11 mouse cellular contexts compared by ENCODE assay signal in the genomic region with DNA sequence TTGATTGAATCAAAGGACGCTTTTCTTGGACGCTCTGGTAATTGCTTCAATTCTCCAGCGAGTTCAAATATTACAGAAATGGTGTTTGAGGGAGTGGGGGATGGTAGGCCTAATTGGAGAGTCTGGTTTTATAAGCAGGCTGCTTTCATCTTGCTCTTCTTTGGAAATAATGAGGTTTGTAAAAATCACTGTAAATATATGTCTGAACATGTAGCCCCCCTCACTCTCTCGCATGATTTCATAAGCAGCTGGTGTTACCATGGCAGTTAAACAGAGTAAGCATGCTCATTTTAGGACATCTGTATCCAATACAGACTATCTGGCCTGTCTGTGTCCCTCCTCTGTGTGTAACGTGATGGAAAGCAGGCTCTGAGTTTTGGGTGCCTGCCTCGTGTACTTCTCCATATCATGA.
DNase-seq lines count a peak whose midpoint lies in the region; ATAC-seq lines count a peak whose summit lies in the region.
"Had no signal": no experiment of that assay in that cellular context is flagged by ENCODE, and none has a peak within 500 bp of the region (broad histone marks: within the 10 kb centered on the region; RNA-seq: fewer than 3 reads in every experiment).

No protein-coding gene starts in this region.

- H3K4me1 ChIP-seq in lung, embryonic 15.5 days, result no peaks in the 10 kb centered on the region
- no peaks in the 10 kb centered on the region for H3K4me1 ChIP-seq in forebrain, embryonic 16.5 days (replicated peaks; ENCODE audit: control insufficient read depth, insufficient read depth, low read length)
- H3K4me1 ChIP-seq: neural tube, embryonic 15.5 days had no signal

- peak; percentile 81; the same call in 1 of the 2 replicates for ATAC-seq in lung, embryonic 15.5 days (ENCODE audit: borderline replicate concordance, extremely low read depth, low FRiP score, low TSS enrichment)
- ATAC-seq in forebrain, embryonic 16.5 days, result peak; percentile 91

- DNase-seq in embryo, embryonic 10 days (ENCODE audit: low spot score), result peak; percentile 21
- no peak for DNase-seq in embryo, embryonic 9.5 days (ENCODE audit: extremely low spot score)
- DNase-seq in lung, postnatal 25 days (ENCODE audit: low spot score), result no peak
- peak; percentile 23 for DNase-seq in retina, postnatal 1 day
- no peak for DNase-seq in thymus, postnatal 4 days
- no peak for DNase-seq in layer of hippocampus, postnatal 25 days (ENCODE audit: extremely low spot score in 1 of 2, low spot score in 1 of 2)
- DNase-seq: cerebellum, adult 2 months had no signal

- H3K27me3 ChIP-seq in lung, embryonic 15.5 days, result no peaks in the 10 kb centered on the region
- no peaks in the 10 kb centered on the region for H3K27me3 ChIP-seq in forebrain, embryonic 16.5 days (replicated peaks; ENCODE audit: control insufficient read depth, insufficient read depth, low read length)
- H3K27me3 ChIP-seq: neural tube, embryonic 15.5 days had no signal

- no peak overlapping the region for H3K4me2 ChIP-seq in lung, embryonic 15.5 days
- no peak overlapping the region for H3K4me2 ChIP-seq in forebrain, embryonic 16.5 days (ENCODE audit: low read length)
- H3K4me2 ChIP-seq: neural tube, embryonic 15.5 days had no signal

- no peak overlapping the region for H3K4me3 ChIP-seq in lung, embryonic 15.5 days
- H3K4me3 ChIP-seq in forebrain, embryonic 16.5 days (replicated peaks; ENCODE audit: low read length), result no peak overlapping the region
- H3K4me3 ChIP-seq: neural tube, embryonic 15.5 days had no signal

- 46% methylated on average over 6 of the region's 6 CpGs for WGBS in lung, embryonic 15.5 days
- 28% methylated on average over 6 of the region's 6 CpGs for WGBS in forebrain, embryonic 16.5 days

- H3K27ac ChIP-seq in lung, embryonic 15.5 days, result no peak overlapping the region
- no peak overlapping the region for H3K27ac ChIP-seq in forebrain, embryonic 16.5 days (ENCODE audit: low read length)
- H3K27ac ChIP-seq: neural tube, embryonic 15.5 days had no signal

- no peak overlapping the region for H3K9ac ChIP-seq in lung, embryonic 15.5 days
- H3K9ac ChIP-seq in forebrain, embryonic 16.5 days (replicated peaks; ENCODE audit: low read depth, low read length), result no peak overlapping the region
- H3K9ac ChIP-seq: neural tube, embryonic 15.5 days had no signal

- H3K9me3 ChIP-seq in lung, embryonic 15.5 days, result no peaks in the 10 kb centered on the region
- no peaks in the 10 kb centered on the region for H3K9me3 ChIP-seq in forebrain, embryonic 16.5 days (ENCODE audit: control insufficient read depth, low read length)
- H3K9me3 ChIP-seq: G1E; neural tube, embryonic 15.5 days had no signal

- no peaks in the 10 kb centered on the region for H3K36me3 ChIP-seq in lung, embryonic 15.5 days
- H3K36me3 ChIP-seq in forebrain, embryonic 16.5 days (ENCODE audit: control insufficient read depth, insufficient read depth), result no peaks in the 10 kb centered on the region
- H3K36me3 ChIP-seq: G1E; neural tube, embryonic 15.5 days had no signal

Comparison
In these comparisons a context has a peak if more than half of its experiments do, and no peak if none do; other contexts are left out.
1. DNase-seq: peak in embryo, embryonic 10 days (single experiment) and retina, postnatal 1 day (single experiment); none in embryo, embryonic 9.5 days (single experiment), lung, postnatal 25 days (single experiment), thymus, postnatal 4 days (single experiment) and layer of hippocampus, postnatal 25 days (0 of 2).